Mouse (Mus musculus): ENCODE measurements at regions not wholly inside any gene's neighbourhood (a gene's known extent, or its start where the extent isn't known, plus 50 kb on each side); places are given as distances from the start of the nearest gene placed in this dataset.

DNA sequence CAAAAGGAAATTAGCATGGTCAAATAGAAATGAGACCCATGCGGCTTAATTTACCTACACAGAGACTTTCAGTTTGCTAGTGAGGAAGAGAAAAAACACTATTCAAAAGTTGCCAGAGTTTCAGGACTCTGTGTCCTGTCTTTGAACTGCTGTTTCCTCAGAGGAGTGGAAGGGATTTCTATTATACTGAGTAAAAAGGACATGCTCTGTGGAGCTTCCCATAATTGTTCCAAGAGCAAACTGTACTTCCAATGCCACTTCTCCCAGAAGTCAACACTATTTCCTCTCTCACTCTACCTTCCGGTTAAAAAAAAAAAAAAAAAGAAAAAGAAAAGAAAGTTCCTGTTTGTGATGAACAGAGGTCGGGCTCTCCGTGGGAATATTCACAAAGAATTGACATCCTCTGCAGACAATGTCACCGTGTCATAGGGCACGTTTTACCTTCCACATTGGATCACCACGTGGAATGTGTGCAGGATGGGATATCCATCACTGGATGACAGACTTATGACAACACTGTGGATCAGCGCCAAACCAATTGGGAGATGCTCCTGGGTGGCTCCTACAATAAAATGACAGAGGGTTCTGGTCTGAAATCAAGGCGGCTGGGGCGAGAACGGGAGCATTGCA lies 377.5 kb downstream of the Gja1 start:
- in situ Hi-C loops (cut with MboI, MseI) = no loop called here

DNA sequence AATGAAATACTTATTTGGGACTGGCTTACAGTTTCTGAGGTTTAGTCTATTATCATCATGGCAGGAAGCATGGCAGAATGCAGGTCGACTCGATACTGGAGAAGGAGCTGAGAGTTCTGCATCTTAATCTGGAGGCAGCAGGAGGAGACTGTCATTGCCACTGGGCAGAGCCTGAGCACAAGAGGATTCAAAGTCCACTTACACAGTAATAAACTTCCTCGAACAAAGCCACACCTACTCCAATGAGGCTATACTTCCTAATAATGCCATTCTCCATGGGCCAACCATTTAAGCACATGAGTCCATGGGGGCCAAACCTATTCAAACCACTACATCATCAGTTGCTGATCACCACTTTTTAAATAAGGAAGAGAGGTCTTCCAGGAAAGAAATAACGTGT lies 393.5 kb downstream of the Gja1 start:
- in situ Hi-C loops (cut with MboI, MseI) = no loop called here

DNA sequence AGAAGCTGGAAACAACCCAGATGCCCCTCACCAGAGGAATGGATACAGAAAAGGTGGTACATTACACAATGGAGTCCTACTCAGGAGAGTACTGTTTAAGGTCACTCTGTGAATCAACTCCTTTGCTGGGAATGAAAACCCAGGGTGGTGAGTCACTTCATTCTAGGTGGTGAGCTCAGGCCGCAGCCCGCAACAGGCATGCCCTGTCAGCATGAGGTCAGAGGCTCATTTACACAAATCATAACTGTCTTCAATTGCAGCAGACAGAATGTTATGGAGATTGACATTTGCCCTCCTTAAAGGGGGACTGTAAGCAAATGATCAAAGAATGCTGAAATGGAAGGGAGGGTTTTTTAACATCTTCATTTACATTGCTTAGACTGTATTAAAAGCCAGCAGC lies 405.1 kb downstream of the Gja1 start:
- in situ Hi-C loops (cut with MboI, MseI) = no loop called here

DNA sequence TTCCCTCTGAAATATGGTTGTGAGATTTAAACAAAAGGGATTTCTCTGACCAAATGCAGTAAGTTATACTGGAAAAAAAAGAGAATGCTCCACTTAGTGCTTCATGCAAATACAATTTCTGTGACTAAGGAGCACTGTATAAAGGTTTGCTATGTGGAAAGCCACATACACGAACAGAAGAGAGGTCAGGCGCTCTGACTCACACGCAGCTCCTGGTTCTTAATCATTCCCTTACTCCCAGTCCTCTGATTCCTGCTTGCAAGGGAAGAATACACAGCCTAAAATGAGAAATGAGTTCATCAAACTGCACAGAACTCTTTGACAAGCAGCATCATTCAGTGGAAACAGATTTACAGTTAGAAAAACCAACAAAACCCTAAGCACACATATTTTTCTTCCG lies 406.8 kb downstream of the Gja1 start:
- in situ Hi-C loops (cut with MboI, MseI) = no loop called here

DNA sequence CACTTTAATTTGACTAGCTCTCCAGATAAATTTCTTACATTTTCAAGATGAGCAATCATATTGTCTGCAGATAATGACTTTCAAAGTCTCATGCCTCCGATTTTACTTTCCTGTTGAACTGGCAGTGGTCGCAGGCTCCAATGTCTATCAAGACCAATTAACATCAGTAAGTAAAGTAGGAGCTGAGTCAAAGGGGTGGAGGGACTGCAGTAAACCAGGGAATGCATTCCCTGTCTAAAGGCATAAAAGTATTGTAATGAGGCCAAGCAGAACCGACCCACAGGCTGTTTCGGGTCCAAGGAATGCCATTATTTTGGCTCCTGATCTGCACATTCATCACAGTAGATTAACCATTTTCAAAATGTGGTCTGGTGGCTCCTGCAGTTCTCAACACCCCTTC lies 411.0 kb downstream of the Gja1 start:
- in situ Hi-C loops (cut with MboI, MseI) = no loop called here

DNA sequence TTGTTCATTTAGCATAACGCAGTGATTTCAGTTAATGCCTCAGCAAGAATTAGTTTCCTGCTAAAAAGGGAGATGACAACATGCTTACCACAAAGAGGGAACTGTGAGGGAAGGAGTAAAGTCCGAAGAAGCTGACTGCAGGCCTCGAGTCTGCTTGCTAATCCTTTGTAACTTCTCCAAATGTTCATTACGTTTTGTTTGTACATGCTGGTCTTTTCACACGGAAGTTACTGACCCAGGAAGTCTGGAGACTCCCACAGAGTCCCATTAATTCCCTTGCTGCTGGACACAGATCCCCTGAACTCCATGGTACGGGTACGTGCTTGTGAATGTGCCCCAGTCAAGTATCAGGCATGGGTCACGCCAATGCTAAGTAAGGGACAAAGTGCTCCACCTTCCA lies 415.9 kb downstream of the Gja1 start:
- in situ Hi-C loops (cut with MboI, MseI) = no loop called here

DNA sequence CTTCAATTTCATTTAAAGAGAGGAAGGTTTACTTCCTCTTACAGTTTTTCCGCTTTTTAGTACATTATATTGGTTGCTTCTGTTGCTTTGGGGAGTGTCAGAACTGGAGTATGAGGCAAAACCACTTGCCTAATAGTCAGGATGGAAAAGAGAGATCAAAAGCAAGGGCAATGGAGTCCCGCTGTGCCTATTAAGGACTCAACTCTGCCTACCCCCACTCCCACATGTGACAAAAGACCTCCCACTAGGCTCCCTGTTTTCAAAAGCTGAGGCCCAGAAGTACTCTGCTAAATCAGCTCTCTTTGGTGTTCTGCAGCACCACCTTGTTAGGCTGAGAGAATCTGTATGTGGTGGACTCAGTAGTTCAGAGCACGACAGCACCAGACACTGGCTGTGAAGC lies 418.3 kb downstream of the Gja1 start:
- in situ Hi-C loops (cut with MboI, MseI) = no loop called here

DNA sequence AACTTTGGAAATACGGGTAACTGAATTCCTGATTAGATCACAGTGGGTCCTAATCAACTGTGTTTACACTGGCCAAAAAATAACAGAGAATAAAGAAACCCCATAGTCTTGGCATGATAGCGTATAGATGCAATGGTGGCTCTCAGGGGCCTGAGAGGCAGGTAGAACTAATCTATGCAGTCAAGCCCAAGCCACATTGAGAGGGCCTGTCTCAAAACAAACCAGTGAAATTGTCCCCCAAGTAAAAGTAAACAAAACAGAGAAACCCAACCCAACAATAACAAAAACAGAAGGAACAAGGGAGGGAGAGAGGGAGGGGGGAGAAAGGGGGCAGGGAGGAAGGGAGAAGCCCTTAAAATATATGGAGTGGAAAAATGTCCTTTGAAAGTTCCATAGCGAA lies 422.2 kb downstream of the Gja1 start:
- in situ Hi-C loops (cut with MboI, MseI) = no loop called here

DNA sequence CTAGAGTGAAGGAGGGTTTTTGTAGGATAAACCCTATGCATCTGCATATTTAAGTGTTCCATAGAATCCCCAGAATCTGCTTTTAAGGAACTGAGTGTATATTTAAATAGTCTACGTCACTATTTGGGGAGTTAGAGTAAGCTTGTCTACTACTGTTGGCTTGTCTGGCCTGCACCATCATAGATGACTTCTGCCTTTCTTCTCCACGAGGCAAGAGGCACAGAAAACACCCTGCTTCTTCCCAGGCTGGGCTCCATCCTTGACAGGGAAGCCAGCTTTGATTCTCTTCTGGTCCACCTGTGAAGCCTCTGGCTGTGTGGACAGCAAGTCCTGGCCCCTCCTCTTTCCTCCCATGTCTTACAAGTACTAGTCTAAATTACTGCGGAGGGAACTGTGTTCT lies 422.6 kb downstream of the Gja1 start:
- in situ Hi-C loops (cut with MboI, MseI) = no loop called here

DNA sequence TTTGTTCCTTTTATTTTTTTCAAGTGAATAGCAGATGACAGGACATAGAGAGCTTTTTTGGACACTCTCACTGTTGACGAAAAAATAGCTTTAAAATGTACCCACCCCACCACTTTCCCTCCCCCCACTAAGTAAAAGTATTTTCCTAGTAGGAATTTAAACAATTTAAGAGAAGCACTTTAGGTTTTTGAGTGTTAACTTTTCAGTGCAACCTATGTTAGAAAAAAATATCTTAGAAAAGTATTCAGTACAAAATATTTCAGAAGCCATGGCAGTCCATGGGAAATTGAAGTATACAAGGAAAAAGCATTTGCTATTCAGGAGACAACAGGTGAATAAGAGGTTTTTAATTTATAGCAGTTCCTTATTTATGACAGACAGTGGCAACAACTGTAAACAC lies 431.9 kb downstream of the Gja1 start:
- in situ Hi-C loops (cut with MboI, MseI) = no loop called here

DNA sequence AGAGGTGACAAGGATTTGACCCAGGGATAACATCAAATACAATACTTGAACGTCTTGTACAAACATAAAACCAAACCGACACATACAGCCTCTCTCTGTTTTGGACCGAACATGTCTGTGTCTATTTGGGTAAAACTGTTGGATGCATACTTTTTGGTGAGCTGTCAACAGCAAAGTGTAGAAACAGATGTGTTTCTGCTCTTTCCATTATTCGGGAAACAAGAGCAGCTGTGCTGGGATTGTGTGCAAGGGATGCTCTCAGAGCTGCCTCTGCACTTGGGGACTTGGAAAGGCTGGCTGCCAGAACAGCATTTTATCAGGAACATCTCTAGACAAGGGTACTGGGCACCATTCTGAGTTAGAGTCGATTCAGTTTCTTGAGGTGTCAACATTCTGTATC lies 445.0 kb downstream of the Gja1 start:
- in situ Hi-C loops (cut with MboI, MseI) = no loop called here

DNA sequence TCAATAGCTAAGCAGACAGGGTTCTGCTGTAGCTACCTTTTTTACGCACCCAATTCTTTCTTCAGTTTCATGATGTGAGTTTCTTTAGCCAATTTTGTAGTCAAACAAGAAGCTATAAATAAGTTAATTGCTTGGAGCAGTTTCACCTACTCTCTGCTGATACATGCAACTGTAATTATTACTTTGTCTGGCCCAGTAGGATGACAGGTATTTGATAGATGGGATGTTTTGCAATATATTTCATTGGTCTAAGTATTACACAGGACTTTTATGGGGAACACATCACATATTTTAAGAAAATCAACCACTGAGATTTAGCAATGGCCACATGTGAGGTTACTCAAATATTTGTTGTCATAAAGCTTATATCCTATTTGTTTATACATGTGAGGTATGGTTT lies 454.2 kb downstream of the Gja1 start:
- in situ Hi-C loops (cut with MboI, MseI) = no loop called here

DNA sequence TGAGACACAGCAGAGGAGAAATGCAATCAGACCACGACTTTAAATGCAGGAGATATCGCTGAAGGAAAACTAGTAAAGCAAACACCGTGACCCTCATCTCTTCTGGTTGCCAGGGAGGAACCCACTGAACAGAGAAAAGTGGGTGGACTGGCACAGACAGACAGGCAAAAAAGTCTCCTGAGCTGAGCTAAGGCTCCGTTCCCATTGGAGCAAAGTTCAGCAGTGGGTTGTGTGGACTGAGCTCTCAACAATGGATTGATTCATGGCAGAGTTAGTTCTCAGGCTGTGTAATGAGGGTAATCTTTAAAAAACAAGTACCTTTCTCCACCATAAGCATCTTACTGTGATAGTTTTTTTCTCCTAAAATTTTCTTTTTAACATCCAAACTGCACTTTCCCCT lies 454.8 kb downstream of the Gja1 start:
- in situ Hi-C loops (cut with MboI, MseI) = no loop called here

DNA sequence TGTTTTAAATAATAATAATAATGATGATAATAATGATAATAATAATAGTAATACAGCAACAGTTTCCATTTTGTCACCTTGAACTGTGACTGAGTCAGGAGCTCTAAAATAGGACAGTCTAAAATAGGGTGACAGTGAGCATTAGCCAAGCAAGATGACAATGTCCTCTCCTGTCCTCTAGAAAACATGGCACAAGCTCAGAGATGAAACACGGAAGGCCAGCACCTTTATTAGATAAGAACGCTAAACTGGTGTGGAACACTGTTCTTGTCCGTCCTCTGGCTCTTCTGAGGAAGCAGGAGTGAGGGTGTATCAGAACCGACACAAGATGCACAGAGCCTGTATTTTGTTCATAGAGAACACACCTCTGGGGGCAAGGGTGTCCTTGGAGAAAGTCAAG lies 459.0 kb downstream of the Gja1 start:
- in situ Hi-C loops (cut with MboI, MseI) = no loop called here

DNA sequence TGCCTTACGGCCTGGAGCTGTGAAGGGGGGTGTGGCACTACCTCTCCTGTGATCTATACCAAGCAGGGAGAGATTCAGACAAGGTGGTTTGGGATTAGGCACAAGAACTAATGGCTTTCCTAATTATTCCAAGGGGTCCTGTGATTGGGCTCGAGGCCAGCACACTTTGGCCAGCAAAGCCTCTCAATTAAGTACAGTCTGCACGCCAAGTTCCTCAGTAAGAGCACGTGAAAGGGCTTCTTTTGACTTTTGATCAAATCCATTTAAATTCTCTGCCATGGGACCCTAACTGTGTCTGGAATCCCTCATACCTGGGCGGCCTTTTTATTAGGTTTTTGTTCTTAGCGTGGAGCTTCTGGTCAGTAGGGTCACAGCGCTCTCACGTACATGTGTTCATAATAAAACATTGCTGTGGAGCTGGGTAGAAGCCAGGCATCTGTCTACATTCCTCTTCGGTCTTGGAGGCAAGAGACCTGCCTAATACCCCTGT lies 461.9 kb downstream of the Gja1 start:
- in situ Hi-C loops (cut with MboI, MseI) = no loop called here

DNA sequence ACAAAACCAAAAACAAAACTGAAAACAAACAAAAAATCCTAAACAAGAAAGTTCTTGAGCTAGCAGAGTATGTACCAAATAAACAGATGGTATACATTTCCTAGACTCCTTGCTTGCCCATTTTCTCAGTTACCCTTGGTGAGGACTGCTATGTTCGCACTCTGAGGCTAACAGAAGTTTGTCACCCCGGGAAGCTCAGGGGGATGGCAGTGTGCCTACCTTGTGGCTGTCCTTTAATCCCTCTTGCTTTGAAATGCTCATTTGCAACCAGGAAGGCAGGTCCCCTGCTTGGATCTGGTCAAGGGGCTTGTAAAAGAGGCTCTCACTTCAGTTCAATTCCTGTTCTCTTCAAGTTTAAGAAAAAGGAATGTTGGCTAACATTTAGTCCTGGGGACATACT lies 462.4 kb downstream of the Gja1 start:
- in situ Hi-C loops (cut with MboI, MseI) = no loop called here

DNA sequence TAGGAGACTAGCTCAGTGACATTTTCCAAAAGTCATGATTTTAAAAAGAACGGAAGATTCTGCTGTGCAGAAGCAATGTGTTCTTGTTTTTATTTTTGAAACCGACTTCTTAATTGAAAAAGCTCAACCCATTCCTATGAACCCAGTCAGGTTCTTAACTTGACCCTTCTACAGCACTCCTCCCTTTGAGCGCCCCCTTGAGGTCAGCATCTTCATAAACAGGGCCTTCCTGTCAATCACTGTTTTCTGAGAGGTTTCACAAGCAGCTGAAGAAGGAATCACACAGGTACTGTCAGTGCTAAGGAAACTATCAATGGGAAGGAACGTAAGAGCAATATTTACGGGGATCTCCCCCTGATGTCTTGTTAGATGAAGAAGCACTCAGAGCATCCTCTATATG lies 463.6 kb downstream of the Gja1 start:
- in situ Hi-C loops (cut with MboI, MseI) = no loop called here

DNA sequence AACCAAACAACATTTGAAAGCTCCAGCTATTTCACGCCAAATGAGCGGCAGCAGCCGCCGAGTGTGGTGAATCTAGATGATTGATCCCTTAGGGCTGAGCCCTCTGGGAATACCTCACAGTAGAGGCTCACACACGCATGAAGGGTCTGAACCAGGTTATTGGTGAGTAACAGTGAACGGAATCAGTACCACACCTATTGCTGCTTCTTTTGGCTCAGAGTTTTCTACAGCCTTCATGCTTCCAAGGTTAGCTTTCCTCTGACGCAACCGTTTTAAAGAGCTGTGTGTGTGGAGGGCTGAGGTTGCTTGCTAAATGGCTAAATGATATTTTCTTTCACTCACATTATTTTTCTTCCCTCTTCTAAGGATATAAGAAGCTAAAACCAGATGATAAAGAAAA lies 464.4 kb downstream of the Gja1 start:
- in situ Hi-C loops (cut with MboI, MseI) = no loop called here

DNA sequence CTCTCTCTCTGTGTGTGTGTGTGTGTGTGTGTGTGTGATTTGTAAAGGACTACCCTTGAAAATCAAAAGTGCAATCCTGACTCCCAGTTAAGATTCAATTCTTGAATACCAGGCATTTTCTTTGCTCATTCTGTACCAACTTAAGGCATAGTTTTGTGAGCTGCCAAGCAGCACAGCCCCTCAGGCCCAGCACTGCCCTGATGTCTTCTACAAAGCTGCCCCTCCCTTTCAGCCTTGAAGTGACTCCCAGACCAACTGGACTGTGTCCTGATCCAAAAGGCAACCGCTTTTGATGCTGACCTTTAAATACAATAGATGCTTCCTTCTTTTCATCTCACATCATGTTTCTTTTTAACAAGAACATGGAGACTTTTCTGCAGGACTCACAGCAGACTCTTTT lies 464.8 kb downstream of the Gja1 start:
- in situ Hi-C loops (cut with MboI, MseI) = no loop called here

DNA sequence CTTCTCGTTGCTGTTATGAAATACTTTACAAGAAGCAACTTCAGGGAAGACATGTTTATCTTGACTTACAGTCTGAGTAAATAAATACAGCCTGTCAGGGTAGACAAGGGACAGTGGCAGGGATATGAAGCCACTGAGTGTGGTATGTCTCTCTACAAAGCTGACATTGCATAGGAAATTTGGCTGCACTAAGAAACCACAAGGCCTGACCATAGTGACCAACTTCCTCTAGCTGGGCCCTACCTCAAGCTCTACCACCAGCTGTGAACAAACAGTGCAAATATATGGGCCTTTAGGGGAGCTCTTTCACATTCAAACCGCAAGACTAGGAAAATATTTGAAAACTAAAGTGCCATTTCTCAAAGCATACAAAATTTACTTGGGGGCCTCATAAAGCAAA lies 475.4 kb downstream of the Gja1 start:
- in situ Hi-C loops (cut with MboI, MseI) = loop anchor here (10.0 kb wide), 1 partner anchor 1928 kb away; no protein-coding TSS in a partner anchor

DNA sequence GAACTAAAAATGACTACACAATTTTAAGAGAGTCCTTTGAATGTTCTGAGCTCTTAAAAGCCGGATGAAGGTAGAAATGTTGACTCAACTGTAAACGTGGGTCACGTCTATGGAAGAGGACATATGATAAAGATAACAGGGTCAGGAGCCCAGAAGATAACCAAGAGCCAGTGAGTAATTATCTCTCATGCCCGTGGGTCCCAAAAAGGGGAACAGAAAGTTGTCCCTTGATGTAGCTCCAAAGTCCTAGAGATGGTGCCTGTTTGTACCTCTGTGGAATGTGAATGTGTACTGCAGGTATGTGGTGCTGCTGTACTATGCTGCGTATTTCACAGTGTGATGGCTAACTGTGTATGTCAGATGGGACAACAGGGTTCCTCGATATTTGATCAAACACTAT lies 479.1 kb downstream of the Gja1 start:
- in situ Hi-C loops (cut with MboI, MseI) = loop anchor here (10.0 kb wide), 1 partner anchor 1931 kb away; no protein-coding TSS in a partner anchor

DNA sequence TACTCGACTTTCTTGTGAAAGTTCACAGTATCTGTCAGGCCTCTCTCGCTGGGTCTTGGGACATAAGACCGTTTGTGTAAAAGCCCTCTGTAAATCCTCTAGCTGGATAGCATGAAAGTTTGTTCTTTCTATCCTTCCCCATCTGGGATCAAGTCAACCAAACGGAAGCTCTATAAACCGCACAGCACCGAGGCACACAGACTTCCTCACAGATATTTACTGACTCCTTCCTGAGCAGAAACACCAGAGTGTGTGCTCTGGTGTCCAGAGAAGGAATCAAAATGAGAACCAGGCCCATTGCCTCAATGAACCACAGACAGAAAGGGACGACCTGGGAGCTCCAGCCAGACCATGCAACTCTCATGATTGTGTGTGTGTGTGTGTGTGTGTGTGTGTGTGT lies 502.6 kb downstream of the Gja1 start:
- in situ Hi-C loops (cut with MboI, MseI) = no loop called here

DNA sequence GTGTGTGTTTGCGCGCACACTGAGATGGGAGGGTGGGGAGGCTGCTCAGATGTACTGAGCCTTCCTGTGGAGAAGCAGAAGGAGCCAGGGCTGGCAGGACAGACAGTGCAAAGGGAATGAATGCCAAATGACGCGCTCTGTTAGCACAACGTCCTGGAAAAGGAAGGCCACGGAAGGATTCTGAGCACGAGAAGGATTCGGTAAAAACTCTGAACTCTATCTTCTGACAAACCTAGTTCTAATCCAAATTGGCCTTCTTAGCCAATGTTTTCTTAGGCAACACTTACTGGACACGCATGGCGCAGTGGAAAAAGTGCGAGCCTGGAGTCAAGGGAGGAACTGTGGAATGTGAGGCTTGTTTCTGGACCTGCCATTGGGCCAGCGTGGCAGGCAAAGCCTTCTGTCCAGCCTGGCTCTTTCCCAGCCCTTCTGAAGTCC lies 503.0 kb downstream of the Gja1 start:
- in situ Hi-C loops (cut with MboI, MseI) = no loop called here

All from regulatory T cell (primary cell).